Mouse (Mus musculus): ENCODE data around the gene Bmx.

Bmx gene

GRCm38 (mm10) chrX:164173880-164174279, 84.1 kb downstream of the Bmx start:
- no peak for DNase-seq

- no peak for DNase-seq
Measured at GRCm38 (mm10) chrX:164171034-164171433, 87.0 kb downstream of the Bmx start.

GRCm38 (mm10) chrX:164164681-164165080, 93.3 kb downstream of the Bmx start:
- no peak for DNase-seq

- DNase-seq: no peak
Measured at GRCm38 (mm10) chrX:164154594-164154993, 103.4 kb downstream of the Bmx start.

- no peak for DNase-seq
Measured at GRCm38 (mm10) chrX:164153606-164154005, 104.4 kb downstream of the Bmx start.

GRCm38 (mm10) chrX:164152703-164153102, 105.3 kb downstream of the Bmx start:
- peak; percentile 52 to 59 for DNase-seq

- peak; percentile 6 to 14 for DNase-seq
Measured at GRCm38 (mm10) chrX:164145463-164146250, 112.3 kb downstream of the Bmx start.

Data from kidney, postnatal 36 days (tissue).